ENCODE assay signal across 8 mouse cellular contexts in the genomic region with DNA sequence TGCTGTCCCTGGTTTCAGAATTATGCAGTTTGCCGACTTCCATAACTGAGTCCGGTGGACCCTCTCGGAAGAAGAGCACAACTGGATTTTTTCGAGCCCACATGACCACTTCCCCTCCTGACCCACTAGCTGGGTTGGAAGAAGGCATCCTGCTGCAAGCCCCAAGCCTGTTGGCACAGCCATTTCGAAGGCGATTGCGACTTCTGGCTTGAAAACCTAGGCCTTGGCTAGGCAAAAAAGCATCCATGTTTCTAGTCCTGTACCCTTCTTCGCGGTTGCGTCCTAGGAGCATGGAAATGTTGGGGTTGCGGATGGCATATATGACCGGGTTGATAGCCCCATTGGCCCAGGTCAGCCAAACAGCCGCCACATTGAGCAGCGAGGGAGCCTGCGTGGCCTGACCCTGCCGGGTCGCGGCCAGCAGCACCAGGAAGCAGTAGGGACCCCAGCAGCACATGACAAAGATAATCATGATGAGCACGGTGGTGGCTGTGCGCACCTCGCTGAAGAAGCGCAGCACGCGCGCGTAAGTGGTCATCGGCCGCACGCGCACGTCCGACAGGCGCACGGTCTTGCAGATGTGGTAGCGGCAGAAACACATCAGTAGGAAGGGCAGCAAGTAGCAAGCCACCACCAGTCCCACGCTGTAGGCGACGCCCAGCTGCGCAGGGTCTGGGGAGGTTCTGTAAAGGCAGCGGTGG. TPM values are rescaled to one million over a fixed set of nuclear protein-coding genes. Genes with fewer than 3 reads are reported as not detected.
DNase-seq lines count a peak whose midpoint lies in the region; ATAC-seq and TF ChIP-seq lines count a peak whose summit lies in the region.

No protein-coding gene starts in this region.

- H3K27me3 ChIP-seq in heart, embryonic 14.5 days (ENCODE audit: control insufficient read depth, insufficient read depth, low read length): peaks cover 15% of the 10 kb centered on the region
- H3K27me3 ChIP-seq in forebrain, embryonic 16.5 days (replicated peaks; ENCODE audit: control insufficient read depth, insufficient read depth, low read length): peaks cover 8% of the 10 kb centered on the region; the same call in 1 of the 2 replicates
- peaks cover 29% of the 10 kb centered on the region for H3K27me3 ChIP-seq in liver, postnatal 0 days (ENCODE audit: insufficient read depth, low read length)

- peak overlapping the region; percentile 69 for H3K9ac ChIP-seq in heart, embryonic 14.5 days (ENCODE audit: low read length)
- peak overlapping the region; percentile 80 for H3K9ac ChIP-seq in forebrain, embryonic 16.5 days (replicated peaks; ENCODE audit: low read depth, low read length)
- H3K9ac ChIP-seq in liver, postnatal 0 days (replicated peaks): no peak overlapping the region

- peak overlapping the region; percentile 57 to 69 for H3K4me3 ChIP-seq in heart, embryonic 14.5 days (ENCODE audit: control insufficient read depth in 1 of 2, insufficient read depth in 1 of 2, low read depth in 1 of 2, low read length in 2 of 2)
- H3K4me3 ChIP-seq in forebrain, embryonic 16.5 days (replicated peaks; ENCODE audit: low read length): peak overlapping the region; percentile 80
- peak overlapping the region; percentile 62 for H3K4me3 ChIP-seq in liver, postnatal 0 days (ENCODE audit: low read depth, low read length)

- no peak for TF ChIP-seq EP300 in liver, postnatal 0 days (IDR thresholded peaks at IDR 0.05; ENCODE audit: low read depth)

- H3K27ac ChIP-seq in heart, embryonic 14.5 days (replicated peaks in 1 of 2; ENCODE audit: control insufficient read depth in 1 of 2, insufficient read depth in 1 of 2, low read depth in 2 of 2, low read length in 2 of 2): no peak overlapping the region
- no peak overlapping the region; the same call in 1 of the 2 replicates for H3K27ac ChIP-seq in forebrain, embryonic 16.5 days (ENCODE audit: low read length)
- no peak overlapping the region for H3K27ac ChIP-seq in liver, postnatal 0 days (ENCODE audit: low read depth)

- ATAC-seq in heart, embryonic 14.5 days (ENCODE audit: insufficient number of reproducible peaks, insufficient read depth, low FRiP score, low read depth): no peak; the same call in 1 of the 2 replicates
- ATAC-seq in activated CD4-positive, CD25-positive, alpha-beta regulatory T cell, adult 4 months: peak; percentile 20
- ATAC-seq in forebrain, embryonic 16.5 days: peak; percentile 61; the same call in 1 of the 2 replicates
- peak; percentile 58 for ATAC-seq in liver, postnatal 0 days

- 7% methylated on average over 40 of the region's 40 CpGs for WGBS in heart, embryonic 14.5 days
- 4% methylated on average over 40 of the region's 40 CpGs for WGBS in forebrain, embryonic 16.5 days
- WGBS in liver, postnatal 0 days (ENCODE audit: insufficient replicate concordance): 6% methylated on average over 38 of the region's 40 CpGs

- H3K36me3 ChIP-seq in heart, embryonic 14.5 days (ENCODE audit: control insufficient read depth, insufficient read depth, low read length): peaks cover 11% of the 10 kb centered on the region; the same call in 1 of the 2 replicates
- H3K36me3 ChIP-seq in forebrain, embryonic 16.5 days (ENCODE audit: control insufficient read depth, insufficient read depth): no peaks in the 10 kb centered on the region
- H3K36me3 ChIP-seq in liver, postnatal 0 days (replicated peaks; ENCODE audit: insufficient read depth, low read length): peaks cover 6% of the 10 kb centered on the region; the same call in 1 of the 2 replicates

- peaks cover 0 to 7% of the 10 kb centered on the region in 2 experiments; a peak in 1 of 4 replicates for H3K4me1 ChIP-seq in heart, embryonic 14.5 days (ENCODE audit: control insufficient read depth in 2 of 2, insufficient read depth in 2 of 2, low read length in 2 of 2)
- peaks cover 7% of the 10 kb centered on the region; the same call in 1 of the 2 replicates for H3K4me1 ChIP-seq in forebrain, embryonic 16.5 days (replicated peaks; ENCODE audit: control insufficient read depth, insufficient read depth, low read length)
- peaks cover 13% of the 10 kb centered on the region for H3K4me1 ChIP-seq in liver, postnatal 0 days (ENCODE audit: insufficient read depth)

- no peak for DNase-seq in heart, postnatal 4 days
- no peak for DNase-seq in liver, postnatal 0 days
- no peak for DNase-seq in natural killer cell, adult 2 months (ENCODE audit: low spot score in 2 of 2)
- no peak for DNase-seq in adrenal gland, postnatal 4 days (ENCODE audit: low spot score in 2 of 2)
- DNase-seq in thymus, postnatal 25 days: no peak

- H3K4me2 ChIP-seq in heart, embryonic 14.5 days (ENCODE audit: low read length): peak overlapping the region; percentile 100
- peak overlapping the region; percentile 89 for H3K4me2 ChIP-seq in forebrain, embryonic 16.5 days (ENCODE audit: low read length)
- H3K4me2 ChIP-seq in liver, postnatal 0 days (ENCODE audit: low read depth, low read length): peak overlapping the region; percentile 86

- TF ChIP-seq CTCF in liver, postnatal 0 days (IDR thresholded peaks at IDR 0.05; ENCODE audit: low read depth): no peak

- 0 out of 2 replicates have a peak, but pooled peaks cover 1% of the 10 kb centered on the region for H3K9me3 ChIP-seq in heart, embryonic 14.5 days (ENCODE audit: control insufficient read depth, low read length)
- H3K9me3 ChIP-seq in forebrain, embryonic 16.5 days (ENCODE audit: control insufficient read depth, low read length): no peaks in the 10 kb centered on the region
- peaks cover 7% of the 10 kb centered on the region; the same call in 1 of the 2 replicates for H3K9me3 ChIP-seq in liver, postnatal 0 days (ENCODE audit: low read length)

RNA-seq across cellular contexts. Expression of gene Gpr135, which starts 1.1 kb away (rescaled TPM):
- 0.69 and 0.82 TPM in 2 replicates for polyA plus RNA-seq in heart, embryonic 14.5 days (2014; fragmentation: Nextera tagmentation; extraction: Ambion mirVana)
- total RNA-seq in heart, postnatal 4 days (2021): under 1 TPM; 0.59 to 0.67 TPM
- not detected for polyA plus RNA-seq in activated CD4-positive, CD25-positive, alpha-beta regulatory T cell, adult 4 months (2017; shearing (Covaris generic))
- polyA plus RNA-seq in forebrain, embryonic 16.5 days (2015; fragmentation: Nextera tagmentation; extraction: Ambion mirVana): 4.2 and 5.2 TPM in 2 replicates
- 0.60 and 0.75 TPM in 2 replicates for polyA plus RNA-seq in liver, postnatal 0 days (2015; fragmentation: Nextera tagmentation; extraction: Ambion mirVana)
- total RNA-seq in adrenal gland, postnatal 4 days (2021): 1 to 10 TPM; 3.2 to 3.3 TPM

RNA-seq across cellular contexts. Expression of gene L3hypdh, which starts 15.5 kb away (rescaled TPM):
- 20.1 and 26.3 TPM in 2 replicates for polyA plus RNA-seq in heart, embryonic 14.5 days (2014; fragmentation: Nextera tagmentation; extraction: Ambion mirVana)
- 10 to 100 TPM; 12.2 to 13.7 TPM for total RNA-seq in heart, postnatal 4 days (2021)
- under 1 TPM; 0.25 to 0.40 TPM for polyA plus RNA-seq in activated CD4-positive, CD25-positive, alpha-beta regulatory T cell, adult 4 months (2017; shearing (Covaris generic))
- polyA plus RNA-seq in forebrain, embryonic 16.5 days (2015; fragmentation: Nextera tagmentation; extraction: Ambion mirVana): 7.7 and 8.9 TPM in 2 replicates
- polyA plus RNA-seq in liver, postnatal 0 days (2015; fragmentation: Nextera tagmentation; extraction: Ambion mirVana): 19.2 and 20.2 TPM in 2 replicates
- 10 to 100 TPM; 25.4 to 26.5 TPM for total RNA-seq in adrenal gland, postnatal 4 days (2021)

RNA-seq across cellular contexts. Expression of gene Jkamp, which starts 15.6 kb away (rescaled TPM):
- 65.2 and 70.5 TPM in 2 replicates for polyA plus RNA-seq in heart, embryonic 14.5 days (2014; fragmentation: Nextera tagmentation; extraction: Ambion mirVana)
- 10 to 100 TPM; 33.2 to 36.1 TPM for total RNA-seq in heart, postnatal 4 days (2021)
- polyA plus RNA-seq in activated CD4-positive, CD25-positive, alpha-beta regulatory T cell, adult 4 months (2017; shearing (Covaris generic)): 10 to 100 TPM; 31.8 to 32.2 TPM
- polyA plus RNA-seq in forebrain, embryonic 16.5 days (2015; fragmentation: Nextera tagmentation; extraction: Ambion mirVana): 120 and 128 TPM in 2 replicates
- polyA plus RNA-seq in liver, postnatal 0 days (2015; fragmentation: Nextera tagmentation; extraction: Ambion mirVana): 28.1 and 28.6 TPM in 2 replicates
- total RNA-seq in adrenal gland, postnatal 4 days (2021): 10 to 100 TPM; 50.8 to 51.3 TPM
